Mouse (Mus musculus): ENCODE measurements around the gene Slc19a1.

DNA sequence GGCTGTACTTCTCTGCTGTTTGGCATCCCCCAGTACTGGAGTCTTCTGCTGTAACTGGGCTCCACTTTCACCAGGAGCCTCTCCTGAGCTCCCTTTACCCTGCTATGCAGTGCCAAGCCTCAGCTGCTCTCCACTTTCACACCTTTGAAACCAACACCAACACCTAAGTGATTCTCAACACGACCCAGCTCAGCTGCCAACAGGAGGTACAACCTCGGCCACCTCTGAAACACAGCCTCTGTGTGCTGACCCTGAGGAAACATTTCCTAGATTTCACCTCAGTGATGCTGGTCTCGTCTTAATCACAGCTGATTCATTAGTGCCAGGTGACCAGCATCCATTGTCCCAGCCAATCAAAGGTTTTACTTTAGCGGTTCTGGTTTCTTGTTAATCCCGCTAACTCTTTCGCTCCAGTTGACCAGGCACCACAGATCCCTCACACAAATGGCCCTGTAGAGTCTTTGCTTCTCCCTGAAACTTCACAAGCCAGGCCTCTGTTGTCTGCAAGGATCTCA, 3.2 kb upstream of the Slc19a1 start:
- TF ChIP-seq CTCF (IDR thresholded peaks at IDR 0.05; ENCODE audit: low read depth) (no peak), EP300 (IDR thresholded peaks at IDR 0.05; ENCODE audit: low read depth) (no peak)

Measured in liver, embryonic 14.5 days (tissue).